Mouse (Mus musculus) c-Kit-positive CD71-positive TER-119-positive erythroid progenitor cells, embryonic 14.5 days (primary cell): ENCODE data around the gene Fbxo45.
"Not testable (repeated sequence)": the region's sequence is repeated elsewhere in the genome, so short reads cannot be mapped to it uniquely, and the experiment has no call there.

Source experiments
- DNase-seq: peaks from one replicate; pipeline ENCODE4 v3.0.0-alpha.2; 2013; ENCODE audit warnings: low spot score

The Fbxo45 gene

GRCm38 (mm10) chr16:32246952-32247370, at the start of gene Fbxo45, which contains the start of gene Wdr53:
Fbxo45 (minus strand) TSS chr16:32247158.
Wdr53 (plus strand) TSS chr16:32247227.
- peak; percentile 94 for DNase-seq

- DNase-seq, result no peak
These were observed 44.9 kb upstream of the Fbxo45 start for GRCm38 (mm10) chr16:32291821-32292220.

GRCm38 (mm10) chr16:32282608-32283007, 35.6 kb upstream of the Fbxo45 start:
- DNase-seq, result no peak

GRCm38 (mm10) chr16:32280211-32280610, 33.3 kb upstream of the Fbxo45 start:
- DNase-seq, result no peak

GRCm38 (mm10) chr16:32278396-32278795, 31.4 kb upstream of the Fbxo45 start:
- peak; percentile 21 for DNase-seq

- DNase-seq, result peak; percentile 88
These were observed 30.6 kb upstream of the Fbxo45 start, which contains the start of gene Rnf168 for GRCm38 (mm10) chr16:32277308-32278256. Rnf168 (plus strand) TSS chr16:32277459.

GRCm38 (mm10) chr16:32275830-32276229, 28.9 kb upstream of the Fbxo45 start:
- DNase-seq, result no peak

GRCm38 (mm10) chr16:32275041-32275440, 28.1 kb upstream of the Fbxo45 start:
- no peak for DNase-seq

GRCm38 (mm10) chr16:32273338-32273737, 26.4 kb upstream of the Fbxo45 start:
- DNase-seq, result peak; percentile 32

- no peak for DNase-seq
These were observed 24.3 kb upstream of the Fbxo45 start, which contains the start of gene Smco1 for GRCm38 (mm10) chr16:32271291-32271690. Smco1 (plus strand) TSS chr16:32271468.

GRCm38 (mm10) chr16:32264225-32264624, 17.3 kb upstream of the Fbxo45 start:
- DNase-seq, result not testable (repeated sequence)

GRCm38 (mm10) chr16:32246351-32246791, 587 bp downstream of the Fbxo45 start:
- peak; percentile 59 for DNase-seq

GRCm38 (mm10) chr16:32243901-32244300, 3.1 kb downstream of the Fbxo45 start:
- no peak for DNase-seq

- DNase-seq, result no peak
These were observed 7.3 kb downstream of the Fbxo45 start for GRCm38 (mm10) chr16:32239428-32240312.

- DNase-seq, result no peak
These were observed 8.9 kb downstream of the Fbxo45 start for GRCm38 (mm10) chr16:32237930-32238680.

- not testable (repeated sequence) for DNase-seq
These were observed 14.9 kb downstream of the Fbxo45 start for GRCm38 (mm10) chr16:32232050-32232449.

- no peak for DNase-seq
These were observed 24.6 kb downstream of the Fbxo45 start for GRCm38 (mm10) chr16:32222399-32222798.

GRCm38 (mm10) chr16:32221803-32222202, 25.2 kb downstream of the Fbxo45 start:
- DNase-seq, result no peak

GRCm38 (mm10) chr16:32214804-32215576, 32.0 kb downstream of the Fbxo45 start:
- DNase-seq, result no peak

- DNase-seq, result no peak
These were observed 32.8 kb downstream of the Fbxo45 start for GRCm38 (mm10) chr16:32214156-32214555.

GRCm38 (mm10) chr16:32204902-32205301, 42.1 kb downstream of the Fbxo45 start:
- no peak for DNase-seq
